Mouse (Mus musculus) splenic B cell, adult 2 months (primary cell): ENCODE data around the gene Xrcc4.

Source experiments
- DNase-seq: peaks from one replicate; pipeline ENCODE4 v3.0.0-alpha.2; 2011; ENCODE audit warnings: low read depth, low spot score
- H3K27me3 ChIP-seq: 2 replicates; pipeline ENCODE4 v1.6.1; 2012; ENCODE audit warnings: mild to moderate bottlenecking, low read length, moderate library complexity, mixed read lengths; ENCODE audit not compliant: control insufficient read depth, poor library complexity, insufficient read depth, severe bottlenecking
- H3K36me3 ChIP-seq: 2 replicates; pipeline ENCODE4 v1.6.1; 2012; ENCODE audit warnings: mild to moderate bottlenecking, low read length, moderate library complexity, mixed read lengths; ENCODE audit not compliant: control insufficient read depth, poor library complexity, insufficient read depth, severe bottlenecking

Gene Xrcc4

DNA sequence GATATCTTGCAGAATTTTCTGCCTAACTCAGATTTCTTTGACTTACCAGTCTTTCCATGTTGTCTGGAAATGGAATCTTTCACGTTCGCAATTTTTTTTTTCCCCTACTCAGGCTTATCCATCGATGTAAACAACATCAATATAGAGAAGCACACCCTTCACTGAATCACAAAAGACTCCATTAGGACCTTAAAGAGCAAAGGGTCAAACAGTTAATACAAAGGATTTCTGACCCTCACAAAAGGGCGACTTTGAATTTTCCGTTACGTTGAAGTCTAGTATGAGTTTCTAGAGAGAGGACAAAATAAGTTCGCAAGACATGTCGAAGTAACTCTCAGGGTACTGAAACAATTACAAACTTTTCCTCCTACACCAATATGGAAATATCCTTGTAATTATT is 346.2 kb downstream of the Xrcc4 start:
- Histone ChIP-seq H3K36me3 (no peaks in the 10 kb centered on the region), H3K27me3 (peaks cover 7% of the 10 kb centered on the region)
- no peak for DNase-seq

DNA sequence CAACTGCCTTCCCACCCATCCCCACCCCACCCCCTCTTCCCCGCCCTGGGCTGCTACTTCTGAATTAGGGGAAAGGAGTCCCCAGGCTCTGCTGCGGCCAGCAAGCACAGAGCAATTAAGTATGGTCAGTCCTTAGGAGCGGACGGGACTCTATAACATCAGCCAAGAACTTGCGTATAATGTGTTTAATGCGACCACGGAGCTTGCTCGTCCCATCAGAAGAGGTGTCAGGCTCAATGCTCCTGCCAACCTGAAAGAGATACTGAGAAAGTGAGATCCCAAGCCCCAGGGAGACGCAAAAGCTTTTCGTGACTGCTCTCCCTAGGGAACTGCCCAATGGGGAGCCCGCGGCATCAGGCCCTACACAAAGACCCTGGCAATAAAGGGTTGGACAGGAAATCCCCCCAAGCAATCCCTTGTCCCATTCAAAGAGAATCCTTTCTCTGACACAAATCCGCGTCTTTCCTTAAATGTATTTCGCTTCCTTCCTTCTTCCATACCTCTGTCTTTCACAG is 346.7 kb downstream of the Xrcc4 start:
- Histone ChIP-seq H3K36me3 (no peaks in the 10 kb centered on the region), H3K27me3 (peaks cover 7% of the 10 kb centered on the region)
- DNase-seq = peak; percentile 6

DNA sequence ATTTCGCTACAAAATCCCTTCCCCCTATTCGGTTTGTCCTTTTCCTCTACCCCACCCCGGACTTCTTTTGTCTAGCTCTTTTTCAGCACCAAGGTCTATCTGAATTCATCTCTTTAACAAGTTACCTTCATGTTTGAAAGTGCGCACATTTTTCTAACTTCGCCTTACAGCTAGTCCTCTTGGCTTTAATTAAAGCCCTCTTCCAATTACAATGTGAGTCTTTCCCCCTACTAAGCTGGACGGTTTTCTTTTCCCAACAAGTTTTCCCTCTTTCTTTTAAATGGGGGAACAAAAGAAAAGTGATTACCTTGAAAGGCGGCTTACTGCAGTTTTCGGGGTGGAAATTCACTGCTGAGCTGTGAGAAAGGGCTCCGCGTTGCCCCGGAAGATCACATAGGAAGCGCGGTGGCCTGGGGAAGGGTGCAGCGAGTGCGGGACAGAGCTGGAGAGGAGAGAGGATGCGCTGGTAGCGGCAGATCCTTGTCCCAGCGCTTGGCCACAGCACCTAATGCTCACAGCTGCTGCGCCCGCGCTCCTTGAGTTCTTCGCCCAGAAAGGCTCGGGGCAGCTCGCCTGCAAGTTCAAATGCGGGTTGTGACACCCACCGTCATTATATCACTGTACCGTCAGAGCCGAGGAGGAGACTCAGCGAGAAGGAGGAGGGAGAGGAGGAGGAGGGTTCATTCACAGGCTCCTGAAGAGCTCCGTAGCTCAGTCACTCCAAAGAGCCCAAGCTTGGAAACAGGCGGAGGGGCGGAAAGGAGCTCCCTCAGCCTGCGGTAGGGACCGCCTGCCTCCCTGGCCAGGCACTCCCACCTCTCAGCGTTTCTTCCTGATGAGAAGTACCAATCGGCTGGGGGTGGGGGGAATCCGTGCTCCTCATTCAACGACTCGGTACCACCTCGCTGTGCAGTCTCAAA is 347.4 kb downstream of the Xrcc4 start, which contains the start of gene Vcan:
Gene Vcan (minus strand): TSS at position 744 of the 920 bp plus-strand sequence.
- Histone ChIP-seq H3K36me3 (no peaks in the 10 kb centered on the region), H3K27me3 (peaks cover 7% of the 10 kb centered on the region)
- peak; percentile 15 for DNase-seq

DNA sequence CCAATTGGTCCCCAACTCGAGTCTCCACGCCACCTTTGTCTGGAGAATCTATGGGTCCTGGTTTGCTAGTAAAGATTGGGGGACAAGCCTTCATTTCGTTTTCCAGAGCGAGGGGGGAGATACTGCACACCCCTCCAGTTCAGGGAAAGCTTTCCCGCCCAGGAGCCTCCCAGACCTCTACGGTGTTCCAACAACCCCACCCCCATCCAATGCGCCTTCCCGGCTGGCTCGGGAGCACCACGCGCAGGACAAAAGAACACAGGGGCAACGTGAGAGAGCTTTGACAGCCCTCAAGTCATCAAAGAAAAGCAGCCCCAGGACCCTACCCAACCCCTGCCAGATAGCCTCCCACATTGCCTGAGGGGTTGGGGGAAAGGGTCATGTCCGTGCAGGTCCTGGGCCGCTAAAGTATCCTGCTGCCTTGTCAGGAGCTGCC is 348.3 kb downstream of the Xrcc4 start:
- H3K27me3 ChIP-seq = peaks cover 7% of the 10 kb centered on the region
- no peaks in the 10 kb centered on the region for H3K36me3 ChIP-seq
- peak; percentile 5 for DNase-seq

GRCm38 (mm10) chr13:89740243-89741115 is 348.9 kb downstream of the Xrcc4 start:
- Histone ChIP-seq H3K27me3 (peaks cover 7% of the 10 kb centered on the region), H3K36me3 (no peaks in the 10 kb centered on the region)
- DNase-seq = peak; percentile 57

DNA sequence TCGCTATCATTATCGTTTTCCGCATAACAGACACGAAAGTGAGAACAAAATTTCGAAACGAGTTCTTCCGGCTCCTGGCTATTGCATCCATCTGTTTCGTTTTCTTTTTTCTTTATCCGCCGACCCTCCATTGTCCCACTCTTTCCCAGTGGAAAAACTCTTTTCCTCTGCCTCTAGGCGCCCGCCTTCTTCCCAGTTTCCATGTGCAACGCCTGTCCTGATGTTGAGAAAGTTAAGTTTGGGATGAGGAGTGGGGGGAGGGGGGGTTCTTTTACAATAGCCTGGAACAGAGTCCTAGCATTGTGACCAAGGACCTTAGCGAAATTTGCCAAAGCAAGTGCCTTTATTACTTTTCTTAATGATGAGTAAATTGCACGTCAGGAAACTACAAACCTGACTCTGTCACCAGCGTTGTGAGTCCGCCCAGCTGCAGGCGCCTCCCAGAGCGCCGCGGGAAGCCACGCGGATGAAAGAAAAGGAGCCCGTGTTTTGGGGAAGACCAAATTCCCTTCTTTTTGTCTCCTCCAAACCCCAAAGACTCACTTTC is 349.6 kb downstream of the Xrcc4 start:
- Histone ChIP-seq H3K36me3 (no peaks in the 10 kb centered on the region), H3K27me3 (peaks cover 7% of the 10 kb centered on the region)
- DNase-seq = no peak

GRCm38 (mm10) chr13:89738776-89739695 is 350.4 kb downstream of the Xrcc4 start:
- Histone ChIP-seq H3K27me3 (peaks cover 7% of the 10 kb centered on the region), H3K36me3 (no peaks in the 10 kb centered on the region)
- DNase-seq = peak; percentile 62

DNA sequence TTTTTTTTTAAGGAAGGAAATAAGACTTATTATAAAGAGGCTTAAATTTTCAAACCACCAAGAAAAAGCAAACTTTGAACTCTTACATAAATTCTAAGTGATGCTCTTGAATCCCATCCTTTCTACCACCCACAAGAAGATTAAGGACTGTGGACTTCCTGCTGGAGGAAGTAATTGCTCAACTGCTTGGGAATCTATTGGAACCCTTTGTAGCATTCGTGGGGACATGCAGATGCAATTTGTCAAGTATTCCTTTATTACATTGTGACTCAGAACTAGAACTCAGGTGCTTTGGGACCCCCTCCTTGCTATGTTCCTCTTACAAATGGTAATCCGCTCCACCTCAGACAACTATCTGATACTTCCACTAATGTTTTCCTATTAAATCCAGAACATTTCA is 351.1 kb downstream of the Xrcc4 start:
- no peak for DNase-seq
- peaks cover 7% of the 10 kb centered on the region for H3K27me3 ChIP-seq
- no peaks in the 10 kb centered on the region for H3K36me3 ChIP-seq

DNA sequence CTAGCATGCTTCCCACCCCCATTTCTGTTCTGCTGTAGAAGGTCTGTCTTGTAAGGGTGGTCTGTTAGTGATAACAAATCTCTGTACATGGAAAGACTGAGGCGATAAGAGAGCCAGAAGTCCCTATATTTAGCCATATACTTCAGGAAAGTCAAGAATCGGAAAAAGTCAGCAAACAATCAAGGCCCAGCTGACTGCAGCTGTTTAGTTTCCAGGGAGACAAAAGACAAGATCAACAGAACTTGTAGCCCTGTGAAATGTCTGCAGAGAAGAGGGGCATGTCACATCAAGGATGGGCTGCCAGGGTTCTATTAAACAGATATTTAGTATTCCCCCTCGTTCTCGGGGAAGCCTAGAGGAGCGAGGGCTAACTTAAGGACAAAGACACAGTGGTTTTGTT is 354.3 kb downstream of the Xrcc4 start:
- H3K36me3 ChIP-seq = no peaks in the 10 kb centered on the region
- no peak for DNase-seq
- peaks cover 3% of the 10 kb centered on the region; the same call in 1 of the 2 replicates for H3K27me3 ChIP-seq

- no peak for DNase-seq
- Histone ChIP-seq H3K27me3 (no peaks in the 10 kb centered on the region), H3K36me3 (no peaks in the 10 kb centered on the region)
These were observed 362.9 kb downstream of the Xrcc4 start for GRCm38 (mm10) chr13:89726492-89726891.
